Mouse (Mus musculus) brain, embryonic 18.5 days (tissue): ENCODE results near the gene Dctn3.
"Not testable (repeated sequence)": the region's sequence is repeated elsewhere in the genome, so short reads cannot be mapped to it uniquely, and the experiment has no call there.

ENCODE experiments used
- DNase-seq: peaks from one replicate; pipeline ENCODE4 v3.0.0-alpha.2; 2012; ENCODE audit warnings: low read depth, low spot score

Dctn3 gene

DNA sequence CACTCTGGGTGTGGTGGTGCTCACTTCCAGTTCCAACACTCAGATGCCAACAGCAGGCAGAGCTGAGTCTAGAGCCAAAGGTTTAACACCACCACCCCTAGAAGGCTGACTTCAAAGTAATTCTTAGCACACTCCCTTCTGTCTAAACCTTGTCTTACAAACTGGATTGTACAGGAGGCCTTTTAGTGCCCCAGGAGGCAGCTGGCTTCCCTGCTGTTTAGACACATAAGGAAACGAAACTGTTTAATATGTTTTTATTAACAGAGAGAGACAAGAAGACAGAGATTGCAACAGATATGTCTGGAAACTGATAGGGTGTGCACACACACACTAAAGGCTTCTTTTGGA, 15.3 kb upstream of the Dctn3 start:
- DNase-seq = no peak

DNA sequence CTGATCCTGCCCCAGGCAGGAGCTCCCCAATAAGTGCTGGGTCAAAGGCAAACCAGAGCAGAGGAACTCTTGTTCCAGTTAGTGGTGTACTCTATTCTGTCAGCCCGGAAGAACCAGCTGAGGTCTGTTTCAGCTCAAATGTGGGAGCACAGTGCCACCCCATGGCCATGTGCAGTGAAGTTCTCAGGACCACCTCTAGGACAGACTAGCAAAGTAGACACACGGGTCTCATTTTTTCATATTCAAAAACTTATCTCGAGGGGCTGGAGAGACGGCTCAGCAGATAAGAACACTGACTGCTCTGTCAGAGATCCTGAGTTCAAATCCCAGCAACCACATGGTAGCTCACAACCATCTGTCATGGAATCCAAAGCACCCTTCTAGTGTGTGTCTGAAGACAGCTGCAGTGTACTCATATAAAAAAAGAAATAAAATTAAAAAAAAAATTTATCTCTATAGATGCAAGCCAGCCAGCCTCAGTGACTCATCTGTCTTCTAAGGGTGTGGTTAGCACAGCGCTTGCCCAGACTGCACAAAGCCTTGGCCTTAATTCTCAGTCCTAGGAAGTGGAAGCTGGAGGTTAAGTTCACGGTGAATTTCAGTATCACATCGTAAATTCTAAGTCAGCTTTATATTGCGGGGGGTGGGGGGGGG, 14.8 kb upstream of the Dctn3 start:
- DNase-seq = peak; percentile 40

DNA sequence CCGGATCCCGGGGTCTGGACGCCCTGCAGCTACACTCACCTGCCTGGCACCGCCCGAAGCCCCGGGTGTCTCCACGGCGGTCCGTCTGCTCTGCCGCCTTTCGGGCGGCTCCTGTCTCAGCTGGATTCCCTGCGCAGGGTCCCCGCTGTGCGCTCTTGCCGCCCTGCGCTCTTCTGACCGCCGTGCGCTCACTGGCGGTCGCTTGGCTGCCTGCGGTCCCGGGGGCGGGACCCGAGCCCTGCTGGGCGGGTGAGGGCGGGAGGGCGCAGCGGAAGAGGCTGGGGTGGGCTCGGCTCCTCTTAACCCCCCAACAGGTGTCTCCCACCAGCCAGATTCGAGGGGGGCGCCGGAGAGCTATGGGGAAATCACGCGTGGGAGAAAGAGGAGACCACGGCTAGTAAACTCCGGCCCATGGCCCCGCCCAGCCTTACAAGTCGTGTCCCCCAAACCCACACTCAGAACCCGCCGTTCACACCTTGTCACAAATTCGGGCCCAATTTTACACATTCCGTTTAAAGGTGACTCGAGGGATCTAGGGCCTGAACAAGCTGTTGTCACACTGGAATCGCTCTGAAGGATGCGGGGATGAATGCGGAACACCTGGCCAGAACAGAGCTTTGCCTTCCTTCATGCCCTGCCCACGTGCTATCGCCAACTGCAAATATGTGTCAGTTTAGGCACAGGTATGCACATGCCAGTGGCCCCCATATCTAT, 8.2 kb upstream of the Dctn3 start, which contains the start of gene Arid3c:
TSS of gene Arid3c (minus strand) at position 91 of the 714 bp plus-strand sequence.
- no peak for DNase-seq

DNA sequence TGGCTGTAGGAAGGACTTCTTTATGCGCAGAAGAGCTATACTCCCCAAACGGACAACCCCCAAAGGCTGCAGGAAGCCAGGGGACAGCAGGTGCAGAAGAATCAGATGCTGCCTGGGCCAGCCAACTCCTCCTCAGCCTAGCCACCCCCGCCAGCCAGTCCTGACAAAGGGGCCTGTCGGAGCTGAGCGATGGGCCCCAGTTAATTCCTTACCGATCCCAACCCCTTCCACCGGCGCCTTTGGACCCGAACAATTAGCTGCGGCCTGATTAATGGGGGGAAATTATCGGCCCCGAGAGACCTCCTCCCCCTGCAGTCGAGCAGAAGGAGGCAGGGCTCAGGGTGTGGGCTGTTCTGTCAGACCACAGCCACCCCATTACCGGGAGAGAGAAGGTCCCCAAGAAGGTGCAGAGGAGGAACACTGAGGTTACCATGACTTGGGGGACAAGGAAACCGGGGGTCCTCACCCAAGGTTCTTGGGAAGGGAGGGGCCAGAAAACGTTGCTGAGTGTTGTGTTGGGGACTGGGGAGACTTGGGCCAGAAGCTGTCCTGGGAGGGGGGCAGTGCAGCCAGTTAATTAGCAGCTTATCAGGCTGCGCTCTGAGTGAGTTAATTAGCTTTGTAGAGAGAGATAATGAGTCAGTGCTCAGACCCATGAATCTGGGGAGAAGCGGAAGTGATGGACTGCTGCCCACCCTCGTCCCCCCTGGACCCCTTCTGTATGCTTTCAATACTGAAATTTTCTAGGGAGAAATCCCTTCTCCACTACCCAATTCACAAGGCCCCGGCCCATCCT, 4.1 kb upstream of the Dctn3 start:
- no peak for DNase-seq

DNA sequence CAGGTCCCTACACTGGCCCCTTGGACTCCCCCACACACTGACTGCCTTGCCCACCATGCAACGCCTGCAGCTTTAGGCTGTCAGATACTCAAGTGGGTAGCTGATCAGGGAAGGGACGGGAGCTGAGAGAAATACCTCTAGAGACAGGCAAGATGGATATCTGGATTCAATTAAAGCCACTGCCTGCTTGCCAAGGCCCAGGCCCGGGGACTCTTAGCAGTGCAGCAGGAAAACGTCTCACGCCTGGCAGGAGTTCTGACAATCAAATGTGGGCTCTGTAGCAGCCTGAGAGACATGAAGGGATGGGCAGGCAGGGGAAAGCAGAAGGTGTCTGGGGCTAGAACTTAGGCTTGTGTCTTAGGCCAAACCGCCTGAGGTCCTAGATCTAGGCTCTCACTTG, 6.1 kb downstream of the Dctn3 start:
- no peak for DNase-seq

DNA sequence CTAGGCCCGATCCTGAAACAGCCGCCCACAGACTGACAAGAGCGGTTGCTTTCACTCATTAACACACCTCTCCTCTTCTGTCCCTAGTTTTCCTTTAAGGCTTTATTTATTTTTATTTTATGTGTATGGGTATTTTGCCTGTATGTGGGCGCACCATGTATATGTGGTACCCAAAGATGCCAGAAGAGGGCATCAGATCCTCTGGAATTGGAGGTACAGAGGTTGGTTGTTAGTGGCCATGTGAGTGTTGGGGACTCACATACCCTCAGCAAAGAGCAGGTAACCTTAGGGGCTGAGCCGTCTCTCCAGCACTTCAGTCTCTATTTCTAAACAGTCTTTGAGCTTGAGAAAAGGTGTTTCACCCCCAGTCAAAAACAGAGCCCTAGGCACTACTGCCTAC, 7.4 kb downstream of the Dctn3 start:
- no peak for DNase-seq

DNA sequence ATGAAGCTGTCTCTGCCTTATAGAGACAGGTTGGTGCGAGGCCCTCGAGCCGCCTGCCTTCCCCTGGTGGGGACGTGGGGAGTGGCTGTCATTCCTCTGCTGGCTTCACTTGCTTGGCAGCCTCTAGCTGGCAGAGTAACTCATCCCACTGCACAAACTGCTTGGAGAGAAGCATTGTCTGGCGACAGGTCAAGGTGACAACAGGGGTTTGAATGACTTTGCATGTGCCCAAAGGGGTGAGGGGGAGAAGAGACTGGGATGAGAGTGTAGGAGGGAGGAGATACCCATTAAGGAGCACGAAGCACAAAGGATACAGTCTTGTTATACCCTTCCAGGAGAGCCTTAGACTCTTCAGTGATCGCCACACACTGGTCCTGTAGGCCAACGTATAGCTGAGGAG, 7.9 kb downstream of the Dctn3 start:
- no peak for DNase-seq

DNA sequence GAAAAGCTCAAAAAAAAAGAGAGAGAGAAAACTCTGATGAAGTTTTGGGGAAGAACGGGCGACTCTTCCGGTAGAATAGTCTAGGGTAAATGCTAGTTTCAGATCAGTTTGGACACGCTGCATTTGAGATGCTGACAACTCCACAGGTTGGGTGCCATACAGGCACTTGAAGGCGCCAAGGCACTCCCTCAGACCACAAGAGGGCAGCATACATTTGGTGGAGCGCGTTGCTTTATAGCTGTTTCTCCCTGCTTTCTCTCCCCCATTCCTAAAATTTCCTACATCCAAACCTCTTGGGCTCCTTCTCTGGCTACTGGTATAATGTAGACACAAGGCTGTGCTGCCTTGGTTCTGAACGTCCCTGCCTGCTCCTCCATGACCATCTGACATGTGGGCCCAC, 8.7 kb downstream of the Dctn3 start:
- DNase-seq = no peak

DNA sequence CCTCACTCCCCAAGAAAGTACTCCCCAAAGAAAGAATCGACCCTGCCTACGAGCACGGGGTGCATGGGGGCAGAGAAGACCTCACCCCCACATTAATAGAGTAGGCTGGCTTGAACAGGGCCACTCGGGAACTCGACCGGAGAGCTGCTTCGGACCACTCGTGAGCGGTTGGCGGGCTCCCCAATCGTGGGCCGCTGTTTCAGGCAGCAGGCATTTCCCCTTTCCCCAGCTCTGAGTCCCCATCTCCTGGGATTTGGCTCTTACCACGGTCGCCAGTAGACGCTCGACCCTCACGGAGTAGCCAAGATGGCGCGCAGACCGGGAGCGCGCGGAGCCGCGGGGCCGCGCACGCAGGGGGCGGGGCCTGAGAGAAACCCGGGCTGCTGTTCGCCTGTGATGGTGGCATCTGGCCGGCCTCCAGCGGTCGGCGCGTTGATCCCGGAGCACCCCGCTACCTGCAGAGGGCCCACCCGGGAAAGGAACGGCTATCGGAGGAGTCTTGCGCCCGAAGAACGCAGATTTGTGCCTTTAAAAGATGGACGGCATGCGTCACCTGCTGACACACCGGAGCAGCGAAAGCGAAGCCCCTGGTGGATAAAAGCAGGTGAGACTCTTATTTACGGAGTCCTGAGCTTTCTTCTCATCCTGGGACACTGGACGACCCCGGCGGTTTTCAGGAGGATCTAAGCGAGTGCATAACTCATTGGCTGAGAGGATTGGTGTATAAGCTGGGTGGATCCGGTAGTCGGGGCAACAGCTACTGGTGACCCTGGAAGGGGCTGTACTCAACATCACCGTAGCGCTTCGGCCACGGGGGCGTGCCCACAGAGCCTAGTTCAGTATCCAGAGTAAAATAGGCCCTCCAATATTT, 9.5 kb downstream of the Dctn3 start, which contains the start of gene Rpp25l:
TSS of gene Rpp25l (minus strand) at position 338 of the 871 bp plus-strand sequence.
- DNase-seq = no peak

DNA sequence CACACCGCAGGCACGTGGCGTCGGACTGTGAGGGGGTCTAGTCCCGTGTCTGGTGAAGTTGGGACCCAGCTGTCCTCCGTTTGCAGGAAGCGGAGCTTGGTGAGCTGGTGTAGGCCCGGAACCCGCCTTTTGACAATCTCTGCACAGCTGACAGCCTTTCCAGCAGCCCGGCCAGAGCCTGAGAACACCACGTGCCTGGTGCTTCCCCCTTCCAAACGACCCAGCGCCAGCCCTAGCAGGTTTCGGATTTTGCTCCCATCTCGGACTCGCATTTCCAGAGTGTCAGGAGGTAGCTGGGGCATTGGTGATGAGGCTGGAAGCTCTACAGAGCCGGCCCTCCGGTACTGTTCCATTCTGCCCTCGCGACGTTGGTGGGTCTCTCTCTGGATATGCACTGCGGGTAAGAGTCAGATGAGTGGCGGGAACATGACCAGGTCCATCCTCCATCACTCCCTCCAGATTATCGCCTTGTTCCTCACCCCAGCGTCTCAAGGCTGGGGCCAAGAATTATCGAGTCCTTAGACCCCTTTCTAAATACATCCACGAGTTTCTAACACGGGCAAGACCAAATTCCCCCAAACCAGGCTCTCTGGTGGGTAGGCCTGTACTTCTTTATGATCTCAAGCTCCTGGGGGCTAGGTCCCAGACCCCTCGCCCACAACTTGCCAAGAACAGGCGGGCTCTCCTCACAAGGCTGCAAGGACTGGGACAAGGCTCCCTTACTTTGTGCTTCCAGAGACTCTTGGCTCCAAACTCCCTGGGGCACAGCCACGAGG, 10.4 kb downstream of the Dctn3 start:
- no peak for DNase-seq

DNA sequence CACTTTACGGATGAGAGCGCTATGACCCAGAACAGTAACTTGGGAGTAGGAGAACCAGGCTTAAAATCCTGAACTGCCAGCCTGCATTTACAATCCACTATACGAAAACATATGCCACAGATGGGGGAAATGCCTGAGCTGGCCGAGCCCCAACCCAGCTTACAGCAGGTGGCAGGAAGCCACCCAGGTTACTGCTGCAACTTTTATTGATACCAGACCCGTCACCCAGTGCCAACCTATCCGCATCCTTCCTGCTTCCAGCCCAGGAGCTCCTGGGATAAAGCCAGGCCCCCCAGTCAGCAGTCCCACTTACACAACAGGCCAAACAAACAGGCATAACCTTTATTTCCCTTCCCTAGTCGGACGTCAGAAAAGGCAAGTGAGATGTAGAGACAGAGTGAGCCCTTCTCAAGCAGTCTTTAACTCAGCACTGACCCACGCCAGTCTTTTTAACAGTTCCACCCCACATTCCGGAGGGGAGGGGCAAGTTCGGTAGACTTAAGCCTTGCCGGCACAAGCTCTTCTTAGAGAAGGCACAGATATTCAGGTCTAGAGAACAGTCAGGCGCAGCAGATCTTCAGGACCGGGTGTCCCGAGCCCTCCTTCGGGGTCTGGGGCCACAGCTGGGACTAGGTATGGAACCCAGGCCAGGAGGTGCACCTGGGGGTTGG, 11.1 kb downstream of the Dctn3 start:
- DNase-seq = no peak

DNA sequence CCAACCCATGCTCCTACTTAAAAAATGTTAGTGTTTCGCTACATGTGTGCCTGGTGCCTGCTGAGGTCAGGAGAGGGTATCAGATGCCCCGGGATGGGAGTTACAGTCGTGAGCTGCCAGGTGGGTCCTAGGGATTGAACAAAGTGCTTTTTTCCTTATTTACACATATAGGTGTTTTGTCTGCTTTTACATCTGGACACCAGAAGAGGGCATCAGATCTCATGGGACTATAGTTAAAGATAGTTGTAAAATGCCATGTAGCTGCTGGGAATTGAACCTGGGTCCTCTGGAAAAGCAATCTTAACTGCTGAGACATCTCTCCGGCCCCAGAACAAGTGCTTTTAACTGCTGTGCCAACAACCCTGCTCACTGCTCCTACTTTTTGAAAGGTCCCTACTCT, 12.7 kb downstream of the Dctn3 start:
- DNase-seq = no peak

DNA sequence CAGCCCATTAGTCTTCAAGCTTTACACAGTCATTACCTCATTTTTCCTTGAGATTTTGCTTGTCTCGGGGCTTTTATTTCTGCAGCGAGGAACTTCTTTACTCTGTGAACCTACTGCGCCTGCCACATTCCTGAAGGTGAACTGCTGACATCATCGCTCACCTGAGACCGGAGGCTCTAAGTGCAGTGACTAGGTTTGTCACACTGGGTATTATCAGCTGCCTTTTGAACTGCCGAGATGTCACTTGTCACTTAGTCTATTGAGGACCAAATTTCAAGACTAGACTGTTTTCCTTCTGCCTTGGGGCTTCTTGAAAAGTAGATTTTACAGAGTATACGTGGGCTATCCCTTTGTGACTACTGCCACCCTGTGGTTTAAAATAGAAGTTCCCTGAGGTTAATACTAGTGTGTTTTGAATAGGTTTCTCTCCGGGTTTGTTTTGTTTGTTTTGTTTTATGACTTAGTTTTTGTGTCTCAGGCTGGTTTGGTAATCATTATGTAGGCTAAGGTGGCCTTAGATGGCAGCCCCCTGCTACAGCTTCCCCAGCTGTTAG, 14.7 kb downstream of the Dctn3 start:
- DNase-seq = no peak

DNA sequence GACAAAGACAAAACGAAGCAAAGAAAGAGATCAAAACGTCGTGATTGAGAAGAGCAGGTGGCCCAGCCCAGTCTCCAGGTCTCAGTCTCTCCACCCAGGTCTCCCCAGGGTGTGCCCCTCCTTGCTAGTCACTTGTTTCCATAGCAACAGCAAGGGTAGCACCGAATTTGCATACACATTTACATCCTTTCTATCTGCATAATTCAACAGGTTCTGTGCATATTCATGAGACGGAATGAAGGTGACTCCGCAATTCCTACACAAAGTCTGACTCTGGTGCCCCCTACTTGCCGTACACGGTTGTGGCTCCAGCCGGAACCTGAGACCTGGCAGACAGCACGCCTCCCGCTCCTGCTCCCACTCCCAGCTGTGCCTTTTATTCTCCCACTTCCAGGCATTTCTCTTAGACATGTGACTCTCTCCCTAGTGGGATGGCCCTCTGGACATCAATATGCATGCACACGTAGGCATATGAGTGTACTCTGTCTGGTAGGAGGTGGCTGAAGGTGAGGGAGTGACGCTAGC, 15.9 kb downstream of the Dctn3 start:
- DNase-seq = peak; percentile 73

DNA sequence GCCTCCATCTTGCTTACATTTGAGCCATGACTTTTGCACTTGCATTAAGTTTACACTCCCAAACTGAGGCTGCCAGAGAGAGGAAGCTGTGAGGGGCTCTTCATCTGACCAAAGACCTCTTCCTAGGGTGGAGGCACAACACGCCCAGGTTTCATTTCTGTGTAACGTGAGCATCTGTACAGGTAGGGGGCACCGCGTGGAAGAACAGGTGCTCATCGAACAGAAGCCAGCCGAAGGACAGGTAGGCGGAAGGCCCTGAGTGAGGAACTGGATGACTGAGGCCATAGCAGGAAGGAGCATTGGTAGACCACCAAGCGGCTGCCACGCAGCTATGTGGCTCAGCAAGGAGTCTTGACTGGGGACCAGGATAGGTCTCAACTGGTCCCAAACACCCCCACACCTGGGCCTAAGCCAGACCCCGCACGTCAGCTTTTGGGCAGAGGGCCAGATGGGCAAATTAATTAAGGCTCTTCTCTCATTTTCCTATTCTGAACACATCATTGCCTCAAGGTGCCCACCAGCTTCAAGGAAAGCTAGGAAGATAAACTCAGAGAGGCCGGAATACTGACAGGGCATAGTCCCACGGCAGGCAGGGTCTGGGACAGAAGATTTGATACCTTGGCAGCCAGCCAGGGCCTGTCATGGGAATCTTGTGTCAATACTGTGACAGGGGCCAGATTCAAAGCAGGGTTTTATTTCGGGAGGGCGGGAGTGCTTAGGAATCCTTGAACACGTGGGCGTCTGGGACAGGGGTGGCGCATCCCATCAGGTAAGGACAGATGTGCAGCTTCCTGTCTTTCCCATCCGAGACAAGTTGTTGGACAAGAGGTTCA, 16.8 kb downstream of the Dctn3 start:
- no peak for DNase-seq

DNA sequence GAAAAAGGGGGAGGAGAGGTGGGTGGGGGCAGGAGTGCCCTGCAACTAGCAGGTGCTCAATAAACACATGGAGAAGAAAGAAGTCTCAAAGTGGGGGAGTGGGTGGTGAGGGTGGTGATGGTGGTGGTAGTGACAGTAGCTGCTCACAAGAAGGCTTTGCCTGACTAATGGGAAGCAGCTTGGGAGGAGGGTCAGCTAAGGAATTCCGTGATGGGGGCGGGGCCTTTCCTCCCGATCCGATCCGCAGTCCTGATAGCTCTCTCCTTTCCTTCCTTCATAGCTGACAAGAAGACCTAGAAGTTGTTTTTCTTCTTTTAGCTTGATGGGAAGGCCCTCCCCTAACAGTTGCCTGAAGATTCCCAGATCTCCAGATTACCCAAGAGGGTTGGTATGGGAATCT, 18.3 kb downstream of the Dctn3 start:
- no peak for DNase-seq

DNA sequence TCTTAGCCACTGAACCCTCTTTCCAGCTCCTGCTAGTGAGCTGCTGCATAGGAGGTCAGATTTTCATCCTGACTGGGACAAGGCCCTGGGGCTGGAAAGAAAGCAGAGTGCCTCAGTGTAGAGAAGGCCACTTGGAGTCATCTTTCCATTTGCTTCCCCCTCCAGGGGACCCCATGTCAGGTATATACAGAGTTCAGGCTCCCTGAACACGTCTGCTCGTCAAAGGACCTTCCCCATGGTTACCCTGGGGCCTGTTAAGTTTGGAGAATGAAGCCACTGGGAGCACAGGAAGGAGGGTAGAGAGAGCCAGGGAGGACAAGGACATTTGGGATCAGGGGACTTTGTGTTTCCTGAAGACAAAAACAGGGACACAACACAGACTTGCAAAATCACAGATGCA, 20.7 kb downstream of the Dctn3 start:
- DNase-seq = not testable (repeated sequence)

DNA sequence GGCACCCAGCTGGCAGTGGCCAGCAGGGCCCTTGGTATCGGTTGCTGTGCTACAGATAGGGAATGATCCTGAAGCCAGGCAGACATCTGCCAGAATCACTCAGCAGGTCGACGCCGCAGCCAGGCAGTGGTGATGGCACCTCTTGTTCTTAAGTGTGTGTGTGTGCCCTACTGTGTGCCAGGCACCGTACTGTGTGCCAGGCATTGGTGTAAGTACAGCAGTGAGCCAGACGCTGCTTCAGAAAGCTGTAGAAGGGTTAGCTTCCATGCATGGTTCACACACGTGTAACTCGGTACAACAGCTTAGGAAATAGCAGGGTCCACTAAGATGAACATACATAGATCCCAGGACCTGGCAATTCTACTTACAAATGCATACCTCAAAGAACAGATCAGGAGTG, 22.7 kb downstream of the Dctn3 start:
- DNase-seq = not testable (repeated sequence)

DNA sequence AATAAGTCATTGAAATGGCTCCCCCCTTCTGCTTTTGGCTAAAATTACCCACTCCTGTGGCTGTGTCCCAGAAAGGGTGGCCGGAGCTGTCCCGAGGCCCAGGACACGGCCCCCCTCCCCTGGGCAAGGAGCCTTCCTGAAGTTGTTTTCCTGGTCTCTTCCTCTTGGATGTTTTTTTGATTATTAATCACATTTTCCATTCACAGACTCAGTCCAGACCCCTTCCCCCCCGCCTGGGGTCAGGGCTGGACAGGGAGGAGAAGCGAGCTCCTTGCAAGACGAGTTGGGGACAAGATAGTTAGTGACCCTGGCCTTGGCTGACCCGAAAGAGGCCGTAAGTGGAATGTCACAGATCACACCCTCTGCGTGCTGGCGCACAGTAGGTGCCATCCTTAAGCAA, 23.2 kb downstream of the Dctn3 start, which contains the start of gene Il11ra1:
TSS of gene Il11ra1 (plus strand) at position 207 of the 400 bp plus-strand sequence.
- not testable (repeated sequence) for DNase-seq
